26 mouse cellular contexts compared by ENCODE assay signal in the genomic region with DNA sequence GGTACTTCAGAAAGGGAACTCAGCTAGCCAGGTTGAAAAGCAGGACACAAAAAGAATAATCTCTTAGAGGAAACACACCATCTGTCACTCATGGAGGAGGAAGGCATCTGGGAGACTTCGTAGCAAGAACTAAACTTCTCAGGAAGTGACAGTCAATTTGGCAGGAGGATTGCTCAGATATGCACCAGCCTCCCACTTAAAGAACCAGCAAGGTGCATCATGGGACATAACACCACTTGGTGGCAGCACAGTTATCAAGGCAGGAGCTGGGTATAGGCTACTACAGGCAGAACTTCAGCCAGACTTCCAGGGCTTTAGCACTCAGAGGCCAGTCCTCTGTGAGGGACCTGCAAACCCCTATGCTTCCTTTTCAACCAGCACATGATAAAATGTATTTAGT. TPM values are rescaled to one million over a fixed set of nuclear protein-coding genes. Genes with fewer than 3 reads are reported as not detected.
A peak's percentile ranks its signal among the peaks of the same experiment; 100 is the strongest.
DNase-seq lines count a peak whose midpoint lies in the region; ATAC-seq lines count a peak whose summit lies in the region.
"Had no signal": no experiment of that assay in that cellular context is flagged by ENCODE, and none has a peak within 500 bp of the region (broad histone marks: within the 10 kb centered on the region; RNA-seq: fewer than 3 reads in every experiment).

No protein-coding gene starts in this region.

- no peak overlapping the region for H3K4me3 ChIP-seq in hindbrain, embryonic 13.5 days
- H3K4me3 ChIP-seq: forebrain, embryonic 10.5 days; heart, embryonic 13.5 days; hindbrain, embryonic 12.5 days; midbrain, embryonic 12.5 days; stomach, embryonic 15.5 days had no signal

- DNase-seq in frontal cortex, postnatal 14 days (ENCODE audit: low spot score in 2 of 2), result no peak
- peak; percentile 19 to 47 for DNase-seq in left cerebral cortex, postnatal 14 days (ENCODE audit: low spot score in 2 of 2)
- no peak for DNase-seq in left cerebral cortex, postnatal 4 days
- DNase-seq in 416B (ENCODE audit: low read depth), result peak; percentile 55
- DNase-seq in liver, result no peak
- DNase-seq: adrenal gland, adult 8-10 months; cerebellum, adult 18-20 months; cerebellum, postnatal 14 days; kidney, adult 8-10 months; kidney, postnatal 14 days; liver, postnatal 0 days had no signal

- no peaks in the 10 kb centered on the region for H3K9me3 ChIP-seq in hindbrain, embryonic 13.5 days
- H3K9me3 ChIP-seq: forebrain, embryonic 10.5 days; heart, embryonic 13.5 days; hindbrain, embryonic 12.5 days; midbrain, embryonic 12.5 days; stomach, embryonic 15.5 days had no signal

- peak; percentile 81 for ATAC-seq in frontal cortex, adult (ENCODE audit: low TSS enrichment)
- ATAC-seq in megakaryocyte progenitor cell, adult 5-6 weeks (replicated peaks; ENCODE audit: poor library complexity), result peak; percentile 59
- no peak for ATAC-seq in hindbrain, embryonic 13.5 days (ENCODE audit: low FRiP score)
- ATAC-seq: activated CD4-positive, CD25-positive, alpha-beta regulatory T cell, adult 4 months; forebrain, embryonic 16.5 days; inflammation-experienced regulatory T-cells, adult 6 months; liver, postnatal 0 days; lung, postnatal 0 days had no signal

- WGBS in hindbrain, embryonic 13.5 days, result 87% methylated on average over 1 of the region's 1 CpGs

- no peaks in the 10 kb centered on the region for H3K4me1 ChIP-seq in hindbrain, embryonic 13.5 days (replicated peaks)
- H3K4me1 ChIP-seq: forebrain, embryonic 10.5 days; hindbrain, embryonic 12.5 days; midbrain, embryonic 12.5 days; stomach, embryonic 15.5 days had no signal

- no peaks in the 10 kb centered on the region for H3K27me3 ChIP-seq in hindbrain, embryonic 13.5 days
- H3K27me3 ChIP-seq: CH12.LX; heart, embryonic 13.5 days; hindbrain, embryonic 12.5 days; midbrain, embryonic 12.5 days; stomach, embryonic 15.5 days had no signal

- no peaks in the 10 kb centered on the region for H3K36me3 ChIP-seq in hindbrain, embryonic 13.5 days
- H3K36me3 ChIP-seq: forebrain, embryonic 10.5 days; G1E; heart, embryonic 13.5 days; hindbrain, embryonic 12.5 days; midbrain, embryonic 12.5 days; stomach, embryonic 15.5 days had no signal

- no peak overlapping the region for H3K27ac ChIP-seq in hindbrain, embryonic 13.5 days
- H3K27ac ChIP-seq: forebrain, embryonic 10.5 days; heart, embryonic 13.5 days; hindbrain, embryonic 12.5 days; midbrain, embryonic 12.5 days; stomach, embryonic 15.5 days had no signal

- intact Hi-C loops in left cerebral cortex, postnatal 14 days (cut with DNase I), result no loop called here
- intact Hi-C loops in left cerebral cortex, postnatal 4 days (cut with DNase I), result no loop called here

- no peak overlapping the region for H3K4me2 ChIP-seq in hindbrain, embryonic 13.5 days
- H3K4me2 ChIP-seq: heart, embryonic 13.5 days; hindbrain, embryonic 12.5 days; liver, embryonic 11.5 days; midbrain, embryonic 12.5 days; stomach, embryonic 15.5 days had no signal

- H3K9ac ChIP-seq in hindbrain, embryonic 13.5 days, result no peak overlapping the region
- H3K9ac ChIP-seq: heart, embryonic 13.5 days; hindbrain, embryonic 12.5 days; liver, postnatal 0 days; midbrain, embryonic 12.5 days; stomach, embryonic 15.5 days had no signal

RNA-seq across cellular contexts. Expression of a gene that starts 52.0 kb away (rescaled TPM):
- total RNA-seq in left cerebral cortex, postnatal 14 days (2021), result 10 to 100 TPM; 41.5 to 42.5 TPM
- 10 to 100 TPM; 48.9 to 50.6 TPM for total RNA-seq in left cerebral cortex, postnatal 4 days (2021)
- 96.1 and 99.7 TPM in 2 replicates for total RNA-seq in megakaryocyte progenitor cell, adult 5-6 weeks (2015)
- 120 and 136 TPM in 2 replicates for total RNA-seq in megakaryocyte progenitor cell, adult 5-6 weeks (2017)
- 51.1 and 54.4 TPM in 2 replicates for polyA plus RNA-seq in hindbrain, embryonic 13.5 days (2015; fragmentation: Nextera tagmentation; extraction: Ambion mirVana)

Comparison
In these comparisons a context has a peak if more than half of its experiments do, and no peak if none do; other contexts are left out.
1. DNase-seq: peak in left cerebral cortex, postnatal 14 days (2 of 2) and 416B (single experiment); none in frontal cortex, postnatal 14 days (0 of 2), left cerebral cortex, postnatal 4 days (single experiment) and liver (single experiment).